Mouse (Mus musculus) heart, embryonic 12.5 days (tissue): ENCODE measurements at regions not wholly inside any gene's neighbourhood (a gene's known extent, or its start where the extent isn't known, plus 50 kb on each side); places are given as distances from the start of the nearest gene placed in this dataset.

Experiments used
- ATAC-seq: fragments of 200-750 bp; cut with Nextera tagmentation; 2 replicates; pipeline ENCODE4 v1.8.0; 2017; ENCODE audit warnings: moderate TSS enrichment, moderate library complexity; ENCODE audit not compliant: insufficient number of reproducible peaks, low FRiP score
- H3K27ac ChIP-seq: fragments of 300-500 bp; sonication (generic); 2 replicates; pipeline ENCODE4 v1.5.1; 2016; ENCODE audit warnings: mild to moderate bottlenecking, moderate library complexity; ENCODE audit not compliant: poor library complexity, severe bottlenecking
- H3K27me3 ChIP-seq: fragments of 300-500 bp; sonication (generic); replicated peaks from 2 replicates; pipeline ENCODE4 v1.6.1; 2016; ENCODE audit warnings: mild to moderate bottlenecking, moderate library complexity
- H3K36me3 ChIP-seq: fragments of 300-500 bp; sonication (generic); 2 replicates; pipeline ENCODE4 v1.6.1; 2016; ENCODE audit warnings: mild to moderate bottlenecking, moderate library complexity
- H3K4me1 ChIP-seq: fragments of 300-500 bp; sonication (generic); replicated peaks from 2 replicates; pipeline ENCODE4 v1.6.1; 2016; ENCODE audit warnings: mild to moderate bottlenecking
- H3K4me2 ChIP-seq: fragments of 300-500 bp; sonication (generic); 2 replicates; pipeline ENCODE4 v1.6.1; 2016; ENCODE audit warnings: mild to moderate bottlenecking, moderate library complexity
- H3K4me3 ChIP-seq: fragments of 300-500 bp; sonication (generic); 2 replicates; pipeline ENCODE4 v1.5.1; 2016; ENCODE audit warnings: mild to moderate bottlenecking
- H3K9ac ChIP-seq: fragments of 300-500 bp; sonication (generic); 2 replicates; pipeline ENCODE4 v1.6.1; 2016; ENCODE audit warnings: mild to moderate bottlenecking, moderate library complexity
- H3K9me3 ChIP-seq: fragments of 300-500 bp; sonication (generic); replicated peaks from 2 replicates; pipeline ENCODE4 v1.6.1; 2016; ENCODE audit warnings: mild to moderate bottlenecking, moderate library complexity
- WGBS: fragments of 180-500 bp; shearing (Covaris S2); methylation state at CpG from one replicate; pipeline ENCODE4 v1.1.7; 2016; 5-methylcytosine and 5-hydroxymethylcytosine counted together

DNA sequence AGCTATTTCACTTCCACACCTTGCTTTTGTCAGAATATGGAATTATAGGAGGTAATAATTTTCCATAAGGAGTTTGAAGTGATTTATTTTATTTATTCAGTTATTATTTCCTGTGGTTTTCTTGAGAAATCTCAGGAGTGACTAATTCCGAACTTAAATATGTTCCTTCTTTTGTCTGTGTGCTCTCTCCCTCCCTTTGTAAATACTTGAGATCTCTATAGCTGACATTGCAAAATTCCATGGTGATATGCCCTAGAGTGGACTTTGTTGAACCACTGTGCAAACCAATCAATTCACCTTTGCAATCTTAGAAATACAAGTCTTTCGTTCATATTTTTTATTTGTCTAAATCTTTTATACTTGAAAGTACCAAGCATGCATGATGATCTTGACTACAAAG, 478.8 kb upstream of the Gm9747 start:
- no peak overlapping the region for H3K27ac ChIP-seq
- no peaks in the 10 kb centered on the region for H3K27me3 ChIP-seq
- no peak overlapping the region for H3K4me2 ChIP-seq
- no peaks in the 10 kb centered on the region for H3K36me3 ChIP-seq
- no peaks in the 10 kb centered on the region for H3K9me3 ChIP-seq
- WGBS = 83% methylated on average over 2 of the region's 2 CpGs
- ATAC-seq = no peak
- H3K9ac ChIP-seq = no peak overlapping the region
- H3K4me1 ChIP-seq = 0 out of 2 replicates have a peak, but pooled peaks cover 2% of the 10 kb centered on the region
- H3K4me3 ChIP-seq = no peak overlapping the region

DNA sequence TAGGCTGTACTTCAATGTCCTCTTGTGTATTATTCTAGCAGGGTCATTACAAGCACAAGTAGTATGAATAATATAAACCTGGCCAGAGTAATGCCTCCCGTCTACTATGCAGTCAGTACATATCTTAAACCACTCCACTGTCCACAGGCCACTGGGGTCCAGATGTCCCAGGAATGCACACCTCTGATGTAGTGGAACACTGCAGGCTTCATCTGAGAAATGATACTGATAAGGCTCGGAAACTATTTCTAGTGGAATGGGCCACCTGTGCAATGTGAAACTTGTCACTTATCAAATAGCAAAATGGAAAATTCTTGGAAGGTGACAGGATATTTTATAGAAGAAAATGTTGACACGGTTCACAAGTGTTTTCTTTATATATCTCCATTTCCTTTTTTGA, 477.6 kb upstream of the Gm9747 start:
- WGBS = 16% methylated on average over 3 of the region's 3 CpGs
- no peaks in the 10 kb centered on the region for H3K36me3 ChIP-seq
- H3K4me2 ChIP-seq = no peak overlapping the region
- H3K27me3 ChIP-seq = no peaks in the 10 kb centered on the region
- no peak overlapping the region for H3K9ac ChIP-seq
- H3K9me3 ChIP-seq = no peaks in the 10 kb centered on the region
- ATAC-seq = peak; percentile 81; the same call in 1 of the 2 replicates
- no peak overlapping the region for H3K4me3 ChIP-seq
- 0 out of 2 replicates have a peak, but pooled peaks cover 2% of the 10 kb centered on the region for H3K4me1 ChIP-seq
- H3K27ac ChIP-seq = peak overlapping the region; percentile 73

DNA sequence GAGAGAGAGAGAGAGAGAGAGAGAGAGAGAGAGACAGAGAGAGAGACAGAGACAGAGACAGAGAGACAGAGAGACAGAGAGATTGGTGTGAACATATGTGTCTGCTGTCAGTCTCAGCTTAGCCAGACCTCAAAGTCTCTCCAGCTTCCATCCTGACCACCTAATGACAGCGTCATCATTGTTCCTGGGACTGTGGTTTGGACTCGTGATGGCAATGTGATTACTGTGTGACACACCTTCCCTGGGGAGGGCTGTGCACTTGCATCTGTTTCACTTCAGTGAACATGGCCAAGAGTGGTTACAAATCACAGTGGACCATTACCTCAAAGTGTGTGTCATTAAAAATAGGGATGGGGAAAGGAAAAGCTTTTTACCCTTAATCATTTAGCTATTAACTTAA, 477.2 kb upstream of the Gm9747 start:
- H3K27ac ChIP-seq = peak overlapping the region; percentile 73
- H3K36me3 ChIP-seq = no peaks in the 10 kb centered on the region
- 0 out of 2 replicates have a peak, but pooled peaks cover 2% of the 10 kb centered on the region for H3K4me1 ChIP-seq
- H3K4me2 ChIP-seq = no peak overlapping the region
- no peaks in the 10 kb centered on the region for H3K9me3 ChIP-seq
- no peaks in the 10 kb centered on the region for H3K27me3 ChIP-seq
- no peak for ATAC-seq
- H3K9ac ChIP-seq = no peak overlapping the region
- 20% methylated on average over 2 of the region's 2 CpGs for WGBS
- no peak overlapping the region for H3K4me3 ChIP-seq

DNA sequence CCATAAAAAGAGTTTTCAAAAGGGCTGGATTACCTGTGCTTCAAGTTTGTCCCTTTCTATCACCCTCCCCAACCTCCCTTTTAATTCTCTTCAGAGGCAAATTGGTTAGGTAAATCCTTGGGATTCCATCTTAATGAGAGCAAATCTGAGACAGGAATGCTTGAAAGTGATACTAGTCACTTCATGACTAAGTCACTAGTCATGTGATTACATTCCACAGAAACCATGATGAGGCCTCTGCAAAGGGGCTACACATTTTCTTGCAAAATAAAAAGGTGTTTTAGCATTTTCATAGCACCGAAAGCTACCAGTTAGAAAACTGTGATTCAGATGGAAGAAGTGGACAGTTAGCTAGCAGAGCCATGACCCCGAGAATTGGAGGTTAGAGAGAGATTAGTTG, 473.0 kb upstream of the Gm9747 start:
- Histone ChIP-seq H3K9ac (no peak overlapping the region), H3K36me3 (no peaks in the 10 kb centered on the region), H3K9me3 (no peaks in the 10 kb centered on the region), H3K4me3 (no peak overlapping the region), H3K4me2 (no peak overlapping the region), H3K4me1 (0 out of 2 replicates have a peak, but pooled peaks cover 2% of the 10 kb centered on the region), H3K27ac (no peak overlapping the region), H3K27me3 (no peaks in the 10 kb centered on the region)
- ATAC-seq = no peak
- 72% methylated on average over 2 of the region's 2 CpGs for WGBS

DNA sequence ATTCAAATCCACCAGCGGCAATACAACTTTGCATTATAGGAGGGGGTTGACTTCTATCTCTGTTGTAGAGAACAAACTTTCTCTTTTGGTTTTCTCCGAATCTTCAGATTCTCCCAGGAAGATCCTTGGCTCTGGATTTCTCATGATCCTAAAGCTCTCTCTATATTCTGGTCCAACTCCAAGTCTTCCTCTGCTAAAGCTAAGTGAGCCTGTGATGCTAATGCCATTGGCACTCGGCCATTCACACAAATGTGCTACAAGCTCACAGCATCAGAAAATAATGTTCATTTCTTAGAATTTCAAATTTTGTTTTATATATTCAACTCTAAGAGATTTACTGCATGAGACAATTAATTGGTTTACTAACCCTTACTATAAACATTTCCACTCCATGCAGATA, 461.2 kb upstream of the Gm9747 start:
- Histone ChIP-seq H3K4me2 (no peak overlapping the region), H3K27ac (no peak overlapping the region), H3K9ac (no peak overlapping the region), H3K36me3 (no peaks in the 10 kb centered on the region), H3K4me3 (no peak overlapping the region), H3K27me3 (no peaks in the 10 kb centered on the region), H3K9me3 (no peaks in the 10 kb centered on the region), H3K4me1 (no peaks in the 10 kb centered on the region)
- WGBS = 81% methylated on average over 3 of the region's 3 CpGs
- ATAC-seq = no peak

DNA sequence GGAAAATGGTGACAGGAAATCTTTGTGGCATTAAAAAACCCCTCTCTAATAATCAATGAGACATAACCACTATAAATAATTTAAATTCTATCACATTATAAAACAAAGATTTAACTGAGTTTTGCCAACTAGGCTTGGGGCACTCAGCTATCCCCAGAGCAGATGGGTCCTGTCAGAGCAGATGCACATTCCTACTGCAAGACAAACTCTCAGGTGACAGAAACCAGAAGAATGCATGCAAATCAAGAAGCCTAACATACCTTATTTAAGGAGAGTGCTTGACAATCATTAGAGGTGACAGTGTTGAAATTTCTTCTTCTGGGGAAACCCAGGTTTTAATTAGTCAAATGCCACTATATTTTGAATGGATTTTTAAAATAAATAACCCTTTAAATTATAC, 452.3 kb upstream of the Gm9747 start:
- Histone ChIP-seq H3K4me2 (no peak overlapping the region), H3K9ac (no peak overlapping the region), H3K36me3 (no peaks in the 10 kb centered on the region), H3K4me1 (no peaks in the 10 kb centered on the region), H3K9me3 (no peaks in the 10 kb centered on the region), H3K27me3 (no peaks in the 10 kb centered on the region), H3K27ac (no peak overlapping the region), H3K4me3 (no peak overlapping the region)
- ATAC-seq = no peak

DNA sequence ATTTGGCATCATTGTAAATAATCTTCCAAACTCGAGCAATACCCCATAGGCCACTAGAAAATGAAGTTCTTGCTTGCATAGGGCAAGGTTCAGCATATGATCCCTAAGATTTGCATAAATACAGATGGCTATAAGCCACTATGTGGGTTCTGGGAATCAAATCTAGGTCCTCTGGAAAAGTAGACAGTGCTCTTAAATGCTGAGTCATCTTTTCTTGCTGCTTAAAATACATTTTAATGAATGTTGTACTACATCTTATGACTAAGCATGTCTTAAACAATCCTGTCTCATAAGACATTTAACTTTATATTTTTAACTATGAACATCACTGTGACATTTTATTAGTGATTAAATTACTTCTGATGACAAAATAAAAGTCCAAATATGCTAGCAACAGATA, 448.6 kb upstream of the Gm9747 start:
- WGBS = 48% methylated on average over 1 of the region's 1 CpGs
- Histone ChIP-seq H3K36me3 (no peaks in the 10 kb centered on the region), H3K9ac (no peak overlapping the region)

DNA sequence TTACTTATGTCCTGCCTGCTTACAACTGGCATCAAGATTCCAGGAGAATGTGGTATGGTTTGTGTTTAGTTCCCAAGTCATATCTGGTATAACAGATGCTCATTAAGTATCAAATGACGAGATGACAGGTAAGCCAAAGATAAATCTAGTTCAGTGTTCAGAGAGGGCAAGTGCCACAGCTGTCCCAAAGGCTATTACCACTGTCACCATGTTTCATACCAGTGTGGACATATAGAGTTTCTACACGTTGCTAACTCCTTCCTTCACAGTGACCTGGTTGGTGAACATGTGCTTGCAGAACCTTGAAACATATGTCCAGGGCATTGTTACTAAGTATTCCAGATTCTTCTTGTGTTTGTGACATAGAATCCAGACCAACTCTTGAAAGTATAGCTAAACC, 438.1 kb upstream of the Gm9747 start:
- 71% methylated on average over 2 of the region's 2 CpGs for WGBS

More for the DNA sequence above, 448.6 kb upstream of the Gm9747 start:
- ATAC-seq = no peak
- no peak overlapping the region for H3K4me3 ChIP-seq
- H3K9me3 ChIP-seq = no peaks in the 10 kb centered on the region
- H3K4me1 ChIP-seq = no peaks in the 10 kb centered on the region
- H3K27ac ChIP-seq = no peak overlapping the region
- H3K27me3 ChIP-seq = no peaks in the 10 kb centered on the region
- H3K4me2 ChIP-seq = no peak overlapping the region

DNA sequence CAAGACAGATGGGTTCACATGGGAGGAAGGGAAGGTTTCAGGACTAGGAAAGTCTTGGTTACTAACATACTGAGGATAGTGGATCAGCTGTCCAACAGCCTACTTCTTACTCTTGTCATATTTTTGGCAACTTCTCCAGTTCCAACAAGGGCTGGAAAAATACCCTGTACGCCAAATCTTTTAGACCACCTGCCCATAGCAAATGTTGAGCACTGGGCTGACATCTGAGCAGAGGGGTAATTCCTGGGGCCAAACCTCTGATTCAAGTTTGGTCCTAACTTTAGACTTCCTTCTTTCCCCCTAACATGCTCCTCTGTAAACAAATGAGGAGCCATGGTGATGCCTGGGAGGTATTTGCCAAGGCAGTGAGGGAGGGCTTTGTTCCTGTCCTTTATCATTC, 437.5 kb upstream of the Gm9747 start:
- WGBS = 86% methylated on average over 1 of the region's 1 CpGs
- H3K4me1 ChIP-seq = peaks cover 4% of the 10 kb centered on the region; the same call in 1 of the 2 replicates
- no peak overlapping the region for H3K9ac ChIP-seq
- H3K4me2 ChIP-seq = no peak overlapping the region
- no peaks in the 10 kb centered on the region for H3K9me3 ChIP-seq
- H3K4me3 ChIP-seq = no peak overlapping the region
- H3K27me3 ChIP-seq = no peaks in the 10 kb centered on the region
- H3K27ac ChIP-seq = no peak overlapping the region
- ATAC-seq = no peak
- H3K36me3 ChIP-seq = no peaks in the 10 kb centered on the region

More for the DNA sequence above, 438.1 kb upstream of the Gm9747 start:
- Histone ChIP-seq H3K27ac (no peak overlapping the region), H3K9ac (no peak overlapping the region), H3K27me3 (no peaks in the 10 kb centered on the region), H3K4me3 (no peak overlapping the region), H3K36me3 (no peaks in the 10 kb centered on the region), H3K9me3 (no peaks in the 10 kb centered on the region), H3K4me2 (no peak overlapping the region), H3K4me1 (peaks cover 4% of the 10 kb centered on the region; the same call in 1 of the 2 replicates)
- no peak for ATAC-seq

DNA sequence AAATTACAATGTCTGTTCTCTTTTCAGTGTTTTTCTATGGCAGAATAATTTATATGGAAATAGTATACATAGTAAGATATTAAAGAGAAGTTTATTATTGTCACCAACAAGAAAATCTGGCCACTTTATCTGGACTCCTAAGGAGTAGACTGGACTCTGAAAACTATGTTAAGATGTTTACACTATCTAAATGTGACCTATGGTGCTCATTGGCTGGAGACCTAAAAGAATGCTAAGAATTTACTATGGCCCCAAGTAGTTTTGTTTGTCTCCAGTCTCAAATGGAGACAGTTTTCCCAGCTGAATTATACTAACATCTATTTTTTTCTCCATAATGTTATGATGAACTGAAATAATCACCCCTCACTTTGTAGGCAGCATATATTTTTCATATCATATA, 421.3 kb upstream of the Gm9747 start:
- H3K9me3 ChIP-seq = no peaks in the 10 kb centered on the region
- H3K36me3 ChIP-seq = no peaks in the 10 kb centered on the region
- no peaks in the 10 kb centered on the region for H3K4me1 ChIP-seq
- H3K9ac ChIP-seq = no peak overlapping the region
- no peak overlapping the region for H3K27ac ChIP-seq
- no peak overlapping the region for H3K4me3 ChIP-seq
- no peak overlapping the region for H3K4me2 ChIP-seq
- no peaks in the 10 kb centered on the region for H3K27me3 ChIP-seq
- no peak for ATAC-seq

DNA sequence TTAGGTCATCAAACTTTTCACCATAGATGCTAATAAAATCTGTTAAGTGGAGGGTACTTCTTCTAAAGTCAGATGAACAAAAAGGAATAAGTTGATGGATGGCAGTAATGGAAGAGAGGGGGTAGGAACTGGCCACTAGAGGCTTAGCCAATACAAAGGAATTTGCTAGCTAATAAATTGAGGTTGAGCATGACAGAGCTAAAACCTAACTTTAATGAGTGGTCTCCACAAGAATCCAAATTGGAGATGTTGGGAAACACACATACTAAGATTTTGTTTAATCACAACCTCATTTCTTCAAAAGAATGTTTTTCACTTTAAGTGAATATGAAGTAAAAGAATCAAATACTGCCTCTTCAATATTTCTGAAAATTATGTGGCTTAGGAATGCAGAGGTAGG, 414.0 kb upstream of the Gm9747 start:
- Histone ChIP-seq H3K4me3 (no peak overlapping the region), H3K36me3 (no peaks in the 10 kb centered on the region), H3K27ac (no peak overlapping the region), H3K9ac (no peak overlapping the region), H3K9me3 (no peaks in the 10 kb centered on the region), H3K27me3 (no peaks in the 10 kb centered on the region), H3K4me2 (no peak overlapping the region), H3K4me1 (no peaks in the 10 kb centered on the region)
- no peak for ATAC-seq

DNA sequence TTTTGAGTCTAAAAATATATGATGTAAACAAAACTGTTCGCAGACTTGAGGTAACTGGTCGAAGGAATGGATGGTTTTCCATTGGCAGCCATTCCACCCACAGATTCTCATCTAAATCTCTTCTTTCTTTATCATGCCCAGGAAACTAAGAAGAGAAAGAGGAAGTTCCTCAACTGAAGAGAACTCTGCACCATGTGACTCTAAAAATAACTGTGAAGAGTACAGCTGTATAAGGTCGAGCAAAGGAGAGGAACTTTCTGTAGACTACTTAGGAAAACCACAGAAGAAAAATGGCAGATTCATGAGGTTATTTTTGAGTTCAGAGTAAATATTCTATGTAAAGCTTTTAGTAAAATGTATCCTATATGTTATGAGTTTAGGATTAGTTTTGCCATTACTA, 390.9 kb upstream of the Gm9747 start:
- Histone ChIP-seq H3K4me3 (no peak overlapping the region), H3K36me3 (no peaks in the 10 kb centered on the region), H3K27ac (no peak overlapping the region), H3K9me3 (no peaks in the 10 kb centered on the region), H3K27me3 (no peaks in the 10 kb centered on the region), H3K4me1 (no peaks in the 10 kb centered on the region), H3K4me2 (no peak overlapping the region), H3K9ac (no peak overlapping the region)
- ATAC-seq = no peak
- WGBS = 70% methylated on average over 3 of the region's 3 CpGs
